Mouse (Mus musculus) left cerebral cortex, postnatal 10 days (tissue): ENCODE results near the gene C1qtnf1. TPM values are rescaled to one million over a fixed set of nuclear protein-coding genes. Genes with fewer than 3 reads are reported as not detected.

ENCODE experiments used
- DNase-seq, 2 experiments: peaks; one replicate each; pipeline ENCODE4 v3.0.0; 2021 to 2022; ENCODE audit warnings: low spot score in 2 of 2, mixed read lengths in 1 of 2; ENCODE audit errors: extremely low spot score in 1 of 2
- intact Hi-C: fragments of 180-260 bp; cut with DNase I; formaldehyde crosslinking; loops from one replicate; pipeline ENCODE4 v1.15.1; 2025
- total RNA-seq, 2 experiments: library from RNA; stranded (reverse); gene quantifications; 2 replicates each; pipeline ENCODE4 v1.2.3; 2021

Gene C1qtnf1
- total RNA-seq, 2 experiments from 2014 or later = 5.9 to 8.8 TPM

- intact Hi-C loops = no loop called here
These were observed 57.8 kb downstream of the C1qtnf1 start for GRCm38 (mm10) chr11:118485780-118486179.

GRCm38 (mm10) chr11:118486281-118486680, 58.3 kb downstream of the C1qtnf1 start:
- intact Hi-C loops = no loop called here
- DNase-seq = no peak

More at GRCm38 (mm10) chr11:118485780-118486179, 57.8 kb downstream of the C1qtnf1 start:
- no peak for DNase-seq

GRCm38 (mm10) chr11:118486881-118487772, 59.1 kb downstream of the C1qtnf1 start:
- no peak for DNase-seq
- intact Hi-C loops = no loop called here

- intact Hi-C loops = no loop called here
- no peak for DNase-seq
These were observed 60.3 kb downstream of the C1qtnf1 start for GRCm38 (mm10) chr11:118488191-118488906.

- no peak for DNase-seq
- intact Hi-C loops = no loop called here
These were observed 60.9 kb downstream of the C1qtnf1 start for GRCm38 (mm10) chr11:118488907-118489270.

- DNase-seq = peak in 1 of 2 experiments; percentile 88
- intact Hi-C loops = loop anchor here (5.0 kb wide), 1 partner anchor 43 kb away; no protein-coding TSS in a partner anchor
These were observed 62.7 kb downstream of the C1qtnf1 start for GRCm38 (mm10) chr11:118490566-118491218.

GRCm38 (mm10) chr11:118491230-118491629, 63.2 kb downstream of the C1qtnf1 start:
- intact Hi-C loops = loop anchor here (5.0 kb wide), 1 partner anchor 44 kb away; no protein-coding TSS in a partner anchor
- no peak for DNase-seq

GRCm38 (mm10) chr11:118493458-118493857, 65.5 kb downstream of the C1qtnf1 start:
- intact Hi-C loops = loop anchor here (5.0 kb wide), 1 partner anchor 46 kb away; no protein-coding TSS in a partner anchor

GRCm38 (mm10) chr11:118494001-118494737, 66.2 kb downstream of the C1qtnf1 start:
- intact Hi-C loops = loop anchor here (5.0 kb wide), 1 partner anchor 47 kb away; no protein-coding TSS in a partner anchor
- DNase-seq = no peak

More at GRCm38 (mm10) chr11:118493458-118493857, 65.5 kb downstream of the C1qtnf1 start:
- DNase-seq = no peak

GRCm38 (mm10) chr11:118495065-118495464, 67.1 kb downstream of the C1qtnf1 start:
- intact Hi-C loops = no loop called here
- DNase-seq = no peak

GRCm38 (mm10) chr11:118496066-118496689, 68.2 kb downstream of the C1qtnf1 start:
- intact Hi-C loops = no loop called here
- DNase-seq = no peak

Other genes with a start within 250 kb of the C1qtnf1 start
- gene Cyth1, start 179.6 kb upstream of the C1qtnf1 start, total RNA-seq = 10 to 100 TPM; 64.2 to 66.8 TPM
- gene Usp36, start 138.0 kb upstream of the C1qtnf1 start, total RNA-seq = 10 to 100 TPM; 24.9 to 27.4 TPM
- gene Cep295nl, start 85.7 kb upstream of the C1qtnf1 start, total RNA-seq = 1 to 10 TPM; 1.3 to 1.7 TPM
- gene Timp2, start 72.5 kb upstream of the C1qtnf1 start, total RNA-seq = 100 to 1,000 TPM; 333 to 340 TPM
- gene Lgals3bp, start 26.1 kb upstream of the C1qtnf1 start, total RNA-seq = 10 to 100 TPM; 10.1 to 11.7 TPM
- gene Cant1, start 9.1 kb upstream of the C1qtnf1 start, total RNA-seq = 10 to 100 TPM; 37.5 to 37.6 TPM
- 10 to 100 TPM; 11.5 to 13.9 TPM for gene Engase, start 48.6 kb downstream of the C1qtnf1 start, total RNA-seq